Mouse (Mus musculus): ENCODE data around the gene Nr6a1. TPM values are rescaled to one million over a fixed set of nuclear protein-coding genes. Genes with fewer than 3 reads are reported as not detected.

Nr6a1 gene
- total and polyA plus RNA-seq, 3 experiments, result 5.6 to 6.1 (median 5.8) TPM

DNA sequence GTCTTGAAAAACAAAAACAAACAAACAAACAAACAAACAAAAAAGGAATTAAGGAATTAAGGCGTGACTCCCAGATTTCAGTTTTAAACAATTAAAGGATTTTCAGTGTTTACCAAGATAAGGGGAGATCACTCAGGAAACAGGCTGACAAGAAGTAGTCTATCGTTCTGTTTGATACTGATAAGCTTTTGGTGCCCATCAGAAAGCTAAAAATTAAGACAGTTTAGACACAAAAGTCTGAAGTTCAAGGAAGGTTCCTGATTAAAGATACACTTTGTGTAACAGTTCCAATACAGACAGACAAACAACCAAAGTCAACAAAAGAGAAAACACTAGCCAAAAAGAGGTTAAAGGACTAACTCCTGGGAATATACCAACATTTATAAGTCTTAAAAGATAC is 152.6 kb downstream of the Nr6a1 start:
- dilution Hi-C loops (cut with MboI; ENCODE audit: extremely low pct_ligation_motif_present, extremely low pct_unique_long_range_greater_than_20kb, low sequenced_read_pairs), result no loop called here
- Histone ChIP-seq H3K36me3 (replicated peaks in 1 of 2; ENCODE audit: control insufficient read depth in 1 of 2, insufficient read depth in 1 of 2, low read length in 1 of 2) (no peaks in the 10 kb centered on the region), H3K4me3 (replicated peaks in 1 of 3; ENCODE audit: low read depth in 2 of 3, low read length in 2 of 3, poor library complexity in 1 of 3) (no peak overlapping the region), H3K4me1 (ENCODE audit: control insufficient read depth in 1 of 2, insufficient read depth in 2 of 2) (peaks cover 2 to 6% of the 10 kb centered on the region in 2 experiments; a peak in 3 of 4 replicates), H3K9ac (ENCODE audit: insufficient read depth, low read depth) (no peak overlapping the region), H3K27ac (ENCODE audit: insufficient read depth, low read depth) (no peak overlapping the region), H3K27me3 (replicated peaks) (no peaks in the 10 kb centered on the region), H3K79me2 (replicated peaks; ENCODE audit: control insufficient read depth, extremely low read depth, insufficient read depth, poor library complexity, severe bottlenecking) (no peaks in the 10 kb centered on the region), H3K9me3 (replicated peaks; ENCODE audit: low read length) (no peaks in the 10 kb centered on the region), H3K4me2 (ENCODE audit: insufficient read depth, low read depth, poor library complexity, severe bottlenecking) (no peak overlapping the region)
- no peak for DNase-seq (ENCODE audit: extremely low read depth)
- TF ChIP-seq MAX (IDR thresholded peaks at IDR 0.05; ENCODE audit: low read length), result no peak
- TF ChIP-seq RAD21 (IDR thresholded peaks at IDR 0.05; ENCODE audit: low read depth, low read length), result no peak
- TF ChIP-seq ELF1 (IDR thresholded peaks at IDR 0.05; ENCODE audit: low read depth, low read length), result no peak
- no peak for TF ChIP-seq NRF1 (IDR thresholded peaks at IDR 0.05; ENCODE audit: low read depth, low read length)
- no peak for TF ChIP-seq MAFK (IDR thresholded peaks at IDR 0.05; ENCODE audit: insufficient replicate concordance, low read length)
- no peak for TF ChIP-seq JUN (IDR thresholded peaks at IDR 0.05; ENCODE audit: insufficient read depth, low read depth, low read length)
- no peak for TF ChIP-seq MEF2A (IDR thresholded peaks at IDR 0.05; ENCODE audit: borderline replicate concordance, low read depth, low read length)
- TF ChIP-seq BHLHE40 (IDR thresholded peaks at IDR 0.05; ENCODE audit: low read depth, low read length), result no peak
- TF ChIP-seq PAX5 (IDR thresholded peaks at IDR 0.05; ENCODE audit: low read length), result no peak
- no peak for TF ChIP-seq UBTF (IDR thresholded peaks at IDR 0.05; ENCODE audit: low read depth, low read length)
- TF ChIP-seq GABPA (IDR thresholded peaks at IDR 0.05; ENCODE audit: insufficient replicate concordance, low read depth, low read length), result no peak
- TF ChIP-seq POLR2A (IDR thresholded peaks at IDR 0.05; ENCODE audit: low read depth, low read length), result no peak
- TF ChIP-seq MXI1 (IDR thresholded peaks at IDR 0.05; ENCODE audit: low read depth, low read length), result no peak
- no peak for TF ChIP-seq MAZ (IDR thresholded peaks at IDR 0.05; ENCODE audit: low read depth, low read length)
- TF ChIP-seq KAT2A (IDR thresholded peaks at IDR 0.05; ENCODE audit: insufficient replicate concordance, low read length), result no peak
- no peak for TF ChIP-seq ZC3H11A (IDR thresholded peaks at IDR 0.05; ENCODE audit: low read depth, low read length)
- in situ Hi-C loops (cut with MboI; ENCODE audit: low pct_ligation_motif_present, low pct_unique_long_range_greater_than_20kb, low sequenced_read_pairs), result no loop called here

GRCm38 (mm10) chr2:38771478-38771797 is 156.1 kb downstream of the Nr6a1 start:
- H3K79me2 ChIP-seq (replicated peaks; ENCODE audit: control insufficient read depth, extremely low read depth, insufficient read depth, poor library complexity, severe bottlenecking), result no peaks in the 10 kb centered on the region
- H3K4me2 ChIP-seq (ENCODE audit: insufficient read depth, low read depth, poor library complexity, severe bottlenecking), result no peak overlapping the region
- dilution Hi-C loops (cut with MboI; ENCODE audit: extremely low pct_ligation_motif_present, extremely low pct_unique_long_range_greater_than_20kb, low sequenced_read_pairs), result no loop called here
- H3K4me1 ChIP-seq (ENCODE audit: control insufficient read depth in 1 of 2, insufficient read depth in 2 of 2), result peaks cover 0 to 12% of the 10 kb centered on the region in 2 experiments; a peak in 2 of 4 replicates
- no peak overlapping the region for H3K9ac ChIP-seq (ENCODE audit: insufficient read depth, low read depth)
- no peak for DNase-seq (ENCODE audit: extremely low read depth)
- H3K9me3 ChIP-seq (replicated peaks; ENCODE audit: low read length), result no peaks in the 10 kb centered on the region
- H3K36me3 ChIP-seq (replicated peaks in 1 of 2; ENCODE audit: control insufficient read depth in 1 of 2, insufficient read depth in 1 of 2, low read length in 1 of 2), result no peaks in the 10 kb centered on the region
- H3K4me3 ChIP-seq (replicated peaks in 1 of 3; ENCODE audit: low read depth in 2 of 3, low read length in 2 of 3, poor library complexity in 1 of 3), result no peak overlapping the region
- in situ Hi-C loops (cut with MboI; ENCODE audit: low pct_ligation_motif_present, low pct_unique_long_range_greater_than_20kb, low sequenced_read_pairs), result no loop called here
- no peak overlapping the region for H3K27ac ChIP-seq (ENCODE audit: insufficient read depth, low read depth)
- no peaks in the 10 kb centered on the region for H3K27me3 ChIP-seq (replicated peaks)
- no peak for TF ChIP-seq ZNF384 (IDR thresholded peaks at IDR 0.05; ENCODE audit: low read depth, low read length)
- TF ChIP-seq BHLHE40 (IDR thresholded peaks at IDR 0.05; ENCODE audit: low read depth, low read length), result no peak
- TF ChIP-seq EP300 (IDR thresholded peaks at IDR 0.05; ENCODE audit: low read length), result no peak
- no peak for TF ChIP-seq GABPA (IDR thresholded peaks at IDR 0.05; ENCODE audit: insufficient replicate concordance, low read depth, low read length)
- TF ChIP-seq MYC (IDR thresholded peaks at IDR 0.05; ENCODE audit: low read depth, low read length), result no peak
- no peak for TF ChIP-seq UBTF (IDR thresholded peaks at IDR 0.05; ENCODE audit: low read depth, low read length)
- no peak for TF ChIP-seq TCF12 (IDR thresholded peaks at IDR 0.05; ENCODE audit: low read depth, low read length)
- no peak for TF ChIP-seq JUN (IDR thresholded peaks at IDR 0.05; ENCODE audit: insufficient read depth, low read depth, low read length)
- TF ChIP-seq E2F4 (IDR thresholded peaks at IDR 0.05; ENCODE audit: insufficient replicate concordance, low read depth, low read length), result no peak
- no peak for TF ChIP-seq ZKSCAN1 (IDR thresholded peaks at IDR 0.05; ENCODE audit: borderline replicate concordance, low read depth, low read length)
- TF ChIP-seq HCFC1 (IDR thresholded peaks at IDR 0.05; ENCODE audit: low read depth, low read length), result no peak
- TF ChIP-seq ELF1 (IDR thresholded peaks at IDR 0.05; ENCODE audit: low read depth, low read length), result no peak
